Mouse (Mus musculus) skeletal muscle tissue, adult 2 months (tissue): ENCODE results near the gene Fam189a1.

Source experiments
- DNase-seq: peaks from one replicate; pipeline ENCODE4 v3.0.0-alpha.2; 2012; ENCODE audit warnings: low read depth, low spot score

The Fam189a1 gene

GRCm38 (mm10) chr7:64729785-64730184, 426.6 kb downstream of the Fam189a1 start:
- no peak for DNase-seq

GRCm38 (mm10) chr7:64728816-64729215, 427.6 kb downstream of the Fam189a1 start:
- DNase-seq, result no peak

GRCm38 (mm10) chr7:64728181-64728591, 428.2 kb downstream of the Fam189a1 start:
- DNase-seq, result no peak

GRCm38 (mm10) chr7:64725967-64726695, 430.2 kb downstream of the Fam189a1 start:
- no peak for DNase-seq

GRCm38 (mm10) chr7:64724409-64724808, 432.0 kb downstream of the Fam189a1 start:
- DNase-seq, result no peak

GRCm38 (mm10) chr7:64723313-64723712, 433.1 kb downstream of the Fam189a1 start:
- DNase-seq, result no peak

GRCm38 (mm10) chr7:64716286-64716685, 440.1 kb downstream of the Fam189a1 start:
- no peak for DNase-seq

- no peak for DNase-seq
These were observed 446.7 kb downstream of the Fam189a1 start for GRCm38 (mm10) chr7:64709520-64710262.

- no peak for DNase-seq
These were observed 448.2 kb downstream of the Fam189a1 start for GRCm38 (mm10) chr7:64708176-64708575.
